Mouse (Mus musculus) v-Abl transformed pro-B cells (cell line): ENCODE measurements around the gene Ccdc65.

ENCODE experiments used
- in situ Hi-C, 2 experiments: fragments of 400-800 bp; cut with MboI; formaldehyde crosslinking; loops; one replicate each; pipeline ENCODE4 v1.15.1; 2025; ENCODE audit not compliant: unreplicated experiment in 2 of 2

Gene Ccdc65

DNA sequence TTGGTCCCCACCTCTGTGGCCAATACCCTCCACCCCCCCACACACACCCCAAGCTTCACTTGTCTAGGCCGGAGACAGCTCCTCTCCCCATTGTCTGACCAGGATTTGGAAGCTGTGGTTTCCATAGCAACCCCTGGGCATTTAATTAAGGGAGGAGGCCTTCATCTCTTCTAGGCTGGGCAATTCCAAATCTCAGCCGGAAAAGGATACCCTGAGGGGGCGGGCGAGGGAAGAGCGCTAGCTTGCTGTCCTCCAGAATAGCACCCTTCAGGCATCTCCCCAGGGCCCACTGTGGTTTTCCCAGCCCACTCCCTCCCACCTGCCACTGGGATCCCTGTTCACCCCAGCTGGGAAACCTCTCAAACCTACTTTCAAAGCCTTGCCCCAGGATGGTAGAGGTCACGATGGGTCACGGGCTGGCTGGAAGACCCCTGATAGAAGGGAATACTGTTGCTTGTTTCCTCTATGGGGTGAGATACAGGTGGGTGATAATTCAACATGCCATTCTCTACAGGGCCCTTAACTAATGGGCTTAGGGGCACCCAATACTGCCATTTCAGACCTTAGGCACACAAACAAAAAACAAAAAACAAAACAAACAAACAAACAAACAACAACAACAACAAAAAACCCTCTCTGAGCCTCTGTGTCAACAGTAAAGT, 16.4 kb upstream of the Ccdc65 start:
- in situ Hi-C loops: no loop called here

DNA sequence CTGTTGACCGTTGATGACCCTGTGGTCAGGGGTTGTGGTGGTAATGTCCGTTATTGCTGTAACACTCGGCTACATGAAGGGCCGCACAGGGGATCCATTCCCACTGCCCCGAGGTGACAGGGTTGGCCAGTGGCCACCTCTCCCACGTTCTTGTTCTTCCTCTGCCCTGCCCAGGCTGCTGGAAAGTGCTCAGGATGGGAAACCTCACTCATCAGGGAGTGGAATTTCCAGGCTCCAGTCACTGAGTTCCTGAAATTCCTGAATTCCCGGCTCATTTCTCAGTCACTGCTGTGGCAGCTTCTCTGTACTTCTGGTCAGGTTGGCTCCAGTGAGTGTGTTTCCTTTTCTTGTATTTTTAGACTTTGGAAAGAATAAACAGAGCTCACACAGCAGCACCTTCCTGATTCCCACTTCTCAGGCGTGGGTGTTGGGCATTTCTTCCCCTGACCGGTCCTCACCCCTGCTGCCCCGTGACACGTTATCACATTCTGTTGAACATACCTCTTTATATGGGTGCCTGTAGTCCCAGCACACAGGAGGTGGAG, 15.8 kb upstream of the Ccdc65 start:
- in situ Hi-C loops: no loop called here

DNA sequence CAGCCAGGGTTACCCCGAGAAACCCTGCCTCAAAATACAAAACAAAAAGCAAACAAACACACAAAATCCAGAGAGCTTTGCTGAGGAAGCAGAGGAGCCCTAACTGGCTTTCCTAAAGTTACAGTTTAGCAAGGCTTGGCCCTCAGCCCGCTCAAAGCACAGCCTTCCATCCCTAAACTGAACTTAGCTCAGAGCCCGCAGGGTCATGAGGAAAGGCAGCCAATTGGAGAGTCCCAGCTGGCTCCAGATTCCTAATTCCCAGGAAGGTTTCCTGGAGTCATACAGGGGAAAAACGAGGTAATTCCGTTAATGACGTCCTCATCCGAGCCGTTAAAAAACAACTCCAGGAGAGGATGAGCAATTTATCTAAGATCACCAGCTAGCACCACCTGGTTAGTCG, 12.3 kb upstream of the Ccdc65 start:
- in situ Hi-C loops: no loop called here

DNA sequence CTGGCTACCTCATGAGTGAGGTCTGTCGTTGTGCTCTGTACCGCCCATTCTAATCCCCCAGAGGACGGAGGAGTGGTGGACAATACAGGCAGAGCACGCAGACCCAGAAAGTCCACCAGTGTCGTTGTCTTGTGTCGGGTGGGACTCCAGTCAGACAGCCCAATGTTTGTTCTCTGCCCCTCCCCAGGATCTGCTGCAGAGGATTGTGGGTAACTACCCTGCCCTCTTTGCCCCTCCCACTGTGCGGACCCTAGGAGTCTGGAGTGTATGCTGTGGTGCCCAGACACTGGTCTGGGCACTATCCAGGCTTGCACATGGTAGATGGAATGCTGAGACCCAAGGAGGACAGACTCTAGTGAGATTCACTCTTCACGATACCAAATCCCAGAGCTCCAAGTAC, 11.8 kb upstream of the Ccdc65 start:
- in situ Hi-C loops: no loop called here

DNA sequence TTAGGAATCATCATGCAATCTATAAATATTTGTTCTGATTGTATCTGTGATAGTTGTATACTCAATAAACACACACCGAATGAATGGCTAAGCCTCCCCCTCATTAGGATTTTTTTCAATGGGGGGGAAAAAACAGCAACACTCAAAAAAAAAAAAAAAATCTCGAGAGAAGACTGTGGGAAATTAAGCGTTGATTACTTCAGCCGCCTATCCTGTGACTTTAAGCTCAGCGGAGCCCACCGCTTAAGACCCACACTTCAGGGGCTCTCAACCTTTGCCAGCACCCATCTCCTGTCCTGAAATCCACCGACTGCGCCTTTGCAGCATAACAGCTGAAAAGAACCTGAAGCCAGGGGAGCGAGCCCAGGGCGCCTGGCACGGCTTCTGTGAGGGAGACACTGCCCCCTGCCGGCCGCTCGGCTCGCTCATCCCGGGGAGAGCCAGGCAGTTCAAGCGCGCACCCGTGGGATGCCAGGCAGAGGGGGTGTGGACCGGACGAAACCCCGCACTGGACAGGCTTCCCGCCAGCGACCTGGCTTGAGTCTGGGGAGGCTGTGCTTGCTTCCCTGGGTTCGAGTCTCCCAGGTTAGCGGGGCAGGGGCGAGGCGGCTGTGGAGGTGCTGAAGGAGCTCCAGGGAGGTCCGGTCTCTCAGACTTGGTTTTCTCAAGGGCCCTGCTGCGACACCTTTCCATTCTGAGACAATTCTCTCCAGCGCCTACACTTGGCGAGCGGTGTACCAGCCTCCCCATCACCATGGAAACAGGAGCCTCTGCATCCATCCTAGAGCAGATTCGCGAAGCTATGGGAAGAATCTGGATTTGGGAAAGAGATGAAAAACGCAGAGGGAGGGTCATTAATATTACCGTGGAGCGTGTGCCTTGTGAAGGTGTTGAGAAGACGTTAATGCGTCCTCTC, 8.6 kb upstream of the Ccdc65 start:
- in situ Hi-C loops: loop anchor here (5.0 kb wide), 2 partner anchors 32 to 117 kb away; no protein-coding TSS in a partner anchor

DNA sequence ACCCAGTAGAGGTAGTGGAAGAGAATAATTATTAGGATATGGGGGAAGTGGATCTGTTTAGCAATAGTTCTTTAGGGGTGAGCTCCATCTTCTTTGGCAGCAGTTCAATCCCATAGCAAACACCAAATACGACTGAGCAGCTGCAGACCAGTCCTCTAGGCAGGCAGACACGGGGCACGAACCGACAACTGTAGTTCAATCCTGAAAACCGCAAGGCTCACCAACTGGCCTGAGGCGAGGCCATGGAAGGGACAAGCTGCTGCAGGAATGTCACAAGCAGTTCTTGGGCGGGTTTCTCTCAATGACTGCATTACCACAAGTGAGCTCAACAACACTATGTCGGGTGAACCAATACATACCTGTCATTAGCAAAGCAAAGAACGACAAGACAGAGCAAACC, 3.7 kb upstream of the Ccdc65 start:
- in situ Hi-C loops: loop anchor here (5.0 kb wide), 2 partner anchors 37 to 122 kb away; no protein-coding TSS in a partner anchor

DNA sequence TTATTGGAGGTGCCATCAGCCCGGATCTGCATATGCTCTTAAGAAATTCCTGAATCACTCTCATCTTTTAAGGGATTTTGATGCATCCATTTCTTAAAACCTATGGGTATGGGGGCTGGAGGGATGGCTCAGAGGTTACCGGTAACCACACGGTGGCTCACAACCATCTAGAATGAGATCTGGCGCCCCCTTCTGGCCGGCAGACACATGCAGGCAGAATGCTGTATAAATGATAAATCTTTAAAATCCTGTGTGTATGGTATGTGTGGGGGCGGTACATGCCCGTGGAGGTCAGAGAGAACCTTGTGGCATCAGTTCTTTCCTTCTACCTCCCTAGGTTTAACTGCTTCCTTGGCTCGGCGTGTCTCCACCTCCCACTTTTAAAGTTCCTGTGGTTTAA, 2.4 kb downstream of the Ccdc65 start:
- in situ Hi-C loops: loop anchor here in 1 of 2 experiments (5.0 kb wide), 1 partner anchor 77 kb away; the partner anchor contains the start of gene Wnt1

DNA sequence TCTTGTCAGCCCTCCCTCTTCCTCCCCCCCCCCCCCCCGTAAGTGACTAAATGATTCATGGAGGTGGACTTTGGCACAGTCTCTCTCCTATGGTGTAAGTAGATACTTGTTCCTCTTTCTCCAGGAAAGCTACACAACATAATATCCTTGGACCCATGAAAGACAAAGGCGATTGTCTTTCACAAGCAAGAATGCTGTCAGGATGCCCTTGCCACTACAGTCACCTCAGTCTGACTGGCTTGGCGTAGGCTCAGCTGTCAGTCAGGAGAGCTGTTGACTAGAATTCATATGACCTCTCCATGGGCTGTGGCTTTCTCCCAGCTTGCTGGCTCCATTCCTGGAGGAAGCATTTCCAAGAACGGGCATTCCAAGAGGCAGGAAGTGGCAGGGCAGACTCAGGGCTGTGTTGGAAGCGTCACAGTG, 6.2 kb downstream of the Ccdc65 start:
- in situ Hi-C loops: loop anchor here in 1 of 2 experiments (5.0 kb wide), 1 partner anchor 73 kb away; the partner anchor contains the start of gene Wnt1

DNA sequence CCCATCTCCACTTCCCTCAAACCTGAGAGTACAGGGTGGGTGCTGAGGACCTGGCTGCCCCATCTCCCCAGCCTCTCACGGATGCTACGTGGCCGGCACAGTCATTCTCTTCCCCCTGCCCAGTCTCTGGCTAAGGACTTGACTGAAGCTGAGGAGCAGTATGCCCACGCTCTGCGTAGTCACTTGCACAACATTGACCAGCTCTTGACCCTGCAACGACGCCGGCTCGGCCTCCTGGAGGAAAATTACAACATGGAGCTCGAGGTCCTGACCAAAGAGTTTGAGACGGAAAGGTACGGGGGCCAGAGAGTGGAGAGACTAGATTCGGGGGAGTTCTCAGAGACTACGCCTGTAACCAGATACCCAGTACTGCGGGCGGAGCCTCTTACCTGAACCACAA, 9.3 kb downstream of the Ccdc65 start:
- in situ Hi-C loops: no loop called here

DNA sequence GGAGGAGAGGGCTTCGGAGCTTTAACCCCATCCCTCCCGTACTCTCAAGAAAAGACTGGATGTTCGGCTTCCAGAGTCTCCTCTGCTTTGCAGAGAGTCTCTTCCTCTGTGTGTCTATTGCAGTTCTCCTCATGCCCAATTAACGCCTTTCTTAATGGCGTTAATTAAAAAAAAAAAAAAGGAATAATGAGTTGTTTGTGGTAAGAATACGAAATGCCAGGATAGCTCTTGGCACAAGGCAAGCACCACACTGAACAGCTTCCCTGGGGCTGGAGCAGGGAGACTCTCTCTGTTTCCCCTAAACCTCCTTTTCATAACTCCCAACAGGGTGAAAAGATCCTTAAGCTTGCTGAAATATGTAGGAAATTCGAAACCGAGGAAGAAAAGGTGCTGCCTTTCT, 14.2 kb downstream of the Ccdc65 start:
- in situ Hi-C loops: no loop called here

DNA sequence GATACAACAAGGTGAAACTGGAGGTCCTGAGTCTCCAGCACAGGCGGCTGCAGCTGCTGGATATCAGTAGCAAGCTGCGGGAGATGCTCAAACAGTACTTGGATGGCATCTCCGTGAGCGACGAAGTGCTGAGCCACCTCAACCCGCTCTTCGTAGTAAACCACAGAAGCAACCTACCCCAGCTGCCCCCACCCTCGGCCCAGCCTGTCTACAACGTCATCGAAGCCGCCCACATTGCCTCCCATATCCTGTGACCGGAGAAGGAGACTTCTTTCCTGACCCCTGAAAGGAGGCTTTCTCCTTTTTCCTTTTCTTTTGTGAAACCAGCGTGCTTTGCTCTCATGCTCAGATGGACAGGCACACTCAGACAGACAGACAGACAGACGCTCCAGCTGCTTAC, 14.8 kb downstream of the Ccdc65 start:
- in situ Hi-C loops: no loop called here

DNA sequence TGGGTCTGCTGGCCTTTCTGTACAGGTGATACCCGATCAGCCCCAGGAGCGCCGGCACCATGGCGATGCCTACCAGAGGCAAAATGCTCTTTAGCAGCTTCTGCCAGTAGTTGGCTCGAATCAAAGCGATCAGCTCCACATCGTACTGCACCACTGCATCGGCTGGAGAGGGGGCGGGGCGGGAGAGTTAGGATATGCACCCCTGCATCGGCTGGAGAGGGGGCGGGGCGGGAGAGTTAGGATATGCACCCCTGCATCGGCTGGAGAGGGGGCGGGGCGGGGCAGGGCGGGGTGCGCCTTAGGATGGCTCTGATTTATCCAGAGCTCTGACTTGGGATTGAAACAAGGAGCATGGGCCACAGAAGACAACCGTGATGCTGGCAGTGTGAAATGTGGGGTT, 16.4 kb downstream of the Ccdc65 start:
- in situ Hi-C loops: no loop called here

DNA sequence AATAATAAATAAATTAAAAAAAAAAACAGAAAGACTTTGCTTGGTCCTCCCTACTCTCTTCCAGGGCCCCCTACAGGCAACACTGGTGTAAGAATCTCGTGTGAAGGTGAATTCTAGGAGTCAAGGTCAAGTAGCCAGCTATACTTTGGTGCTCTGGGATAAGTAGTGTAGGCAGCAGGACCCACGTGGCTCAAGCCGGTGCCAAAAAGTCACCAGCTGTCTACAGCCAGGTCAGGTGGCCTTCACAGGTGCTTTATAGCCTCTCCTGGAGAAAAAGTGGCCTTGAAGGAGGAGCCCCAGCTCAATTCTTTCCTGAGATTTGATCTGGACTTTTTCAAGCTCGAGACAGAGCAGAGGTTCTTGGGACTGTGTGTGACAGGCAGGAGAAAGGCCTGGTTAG, 18.1 kb downstream of the Ccdc65 start:
- in situ Hi-C loops: no loop called here

DNA sequence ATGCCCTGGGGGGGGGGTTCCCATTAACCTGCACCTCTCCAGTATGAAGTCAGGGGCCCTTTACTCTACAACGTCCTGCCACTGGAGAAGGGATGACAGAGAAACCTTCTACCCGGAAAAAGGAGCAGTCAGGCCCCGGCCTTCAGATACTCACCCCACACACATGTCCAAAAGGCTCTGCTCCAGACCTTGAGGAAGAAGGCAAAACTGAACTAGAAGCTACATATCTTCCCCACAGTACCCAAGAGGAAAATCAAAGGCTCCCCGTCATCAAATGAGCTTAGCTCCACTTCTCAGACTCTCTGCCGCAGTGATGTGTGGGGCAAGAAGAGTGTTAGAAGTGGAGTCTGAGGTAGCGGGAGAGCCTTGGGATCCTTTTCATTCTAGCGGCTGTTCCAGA, 18.7 kb downstream of the Ccdc65 start:
- in situ Hi-C loops: no loop called here

DNA sequence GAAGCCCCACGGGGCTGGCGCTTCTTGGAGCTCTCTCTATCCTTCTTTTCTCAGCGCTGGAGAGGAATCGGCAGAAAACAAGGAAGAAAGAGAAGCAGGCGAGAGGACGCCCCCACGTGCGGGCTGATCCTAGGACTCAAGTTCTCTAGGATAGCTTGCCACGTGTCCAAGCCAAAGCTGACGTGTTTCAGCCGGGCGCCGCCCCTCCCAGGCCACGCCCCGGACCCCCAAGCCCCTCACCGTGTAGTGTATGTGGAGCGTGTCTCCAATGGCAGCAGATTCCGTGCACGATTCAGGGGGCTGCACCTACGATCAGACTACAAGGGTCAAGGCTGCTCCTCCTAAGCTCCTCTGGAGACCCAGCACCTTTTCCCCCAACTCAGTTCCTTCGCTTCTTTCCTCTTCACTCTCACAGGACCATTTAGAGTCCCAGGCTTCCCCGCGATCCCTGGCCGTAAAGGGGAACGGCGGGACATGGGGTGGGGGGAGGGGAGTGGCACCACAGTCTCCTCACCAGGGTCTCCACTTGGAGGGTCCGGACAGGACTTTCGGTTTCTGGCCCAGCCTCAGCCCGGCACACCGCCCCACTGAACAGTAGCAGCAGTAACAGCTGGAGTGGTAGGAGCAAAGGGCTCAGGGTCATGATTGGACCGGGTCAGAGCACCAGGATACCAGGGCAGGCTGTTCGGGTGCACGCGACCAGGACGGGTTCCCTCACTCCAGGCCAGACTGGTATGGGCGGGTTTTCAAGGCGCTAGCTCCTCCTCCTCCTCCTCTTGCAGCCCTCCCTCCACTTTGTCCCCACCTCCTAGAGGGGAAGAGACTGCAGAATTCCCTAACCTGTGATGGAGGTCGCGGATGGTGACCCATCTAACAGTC, 19.7 kb downstream of the Ccdc65 start, which contains the start of gene Fkbp11:
TSS of gene Fkbp11 (minus strand) at position 756 of the 879 bp plus-strand sequence.
- in situ Hi-C loops: no loop called here

DNA sequence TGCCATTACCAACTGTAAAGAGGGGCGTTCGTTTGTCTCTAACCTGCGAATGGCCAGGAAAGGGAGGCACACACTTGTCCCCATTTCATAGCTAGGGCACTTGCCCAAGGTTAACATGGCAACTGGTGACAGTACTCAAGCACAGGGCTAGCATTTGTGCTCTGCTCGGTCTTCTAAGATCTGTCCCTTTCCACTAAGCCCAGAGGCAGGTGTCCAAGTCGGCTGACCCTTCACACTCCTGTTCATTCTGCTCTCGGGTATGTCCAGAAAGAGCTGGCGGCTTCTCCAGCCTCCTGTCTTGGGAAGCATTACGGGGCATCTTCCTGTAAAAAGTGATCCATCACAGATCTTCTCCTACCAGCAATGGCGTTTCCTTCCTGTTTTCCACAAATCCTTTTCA, 20.4 kb downstream of the Ccdc65 start:
- in situ Hi-C loops: no loop called here

DNA sequence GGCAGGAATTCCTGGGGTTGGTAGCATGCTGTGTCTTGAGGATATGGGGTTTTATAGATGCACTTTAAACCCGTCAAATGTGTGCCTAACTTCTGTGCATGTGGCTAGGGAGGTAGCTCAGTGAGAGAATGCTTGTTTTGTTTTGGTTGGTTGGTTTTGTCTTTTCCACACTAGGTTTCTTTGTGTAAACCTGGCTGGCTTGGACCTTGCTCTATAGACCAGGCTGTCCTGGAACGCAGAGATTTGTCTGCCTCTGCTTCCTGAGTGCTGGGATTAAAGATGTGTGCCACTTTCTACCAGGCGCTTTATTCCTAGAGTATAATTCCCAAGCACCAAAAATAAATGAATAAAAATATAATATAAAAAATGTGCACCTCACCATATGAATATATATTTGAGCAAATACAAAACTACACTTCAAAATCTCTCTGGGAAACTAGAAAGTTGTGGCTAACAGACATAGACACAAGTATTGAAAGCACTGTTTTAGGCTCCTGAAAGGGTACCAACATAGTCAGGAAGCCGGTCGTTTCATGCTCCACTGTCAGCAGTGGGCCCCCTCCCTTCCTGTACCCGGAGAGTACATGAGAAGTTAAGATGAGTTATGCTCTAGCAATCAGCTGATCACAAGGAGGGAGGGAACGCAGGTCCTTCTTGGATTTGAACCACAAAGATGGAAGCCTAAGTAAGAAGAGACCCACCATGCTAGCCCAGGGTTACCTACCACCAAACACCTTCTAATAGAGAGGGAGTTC, 22.0 kb downstream of the Ccdc65 start:
- in situ Hi-C loops: no loop called here

DNA sequence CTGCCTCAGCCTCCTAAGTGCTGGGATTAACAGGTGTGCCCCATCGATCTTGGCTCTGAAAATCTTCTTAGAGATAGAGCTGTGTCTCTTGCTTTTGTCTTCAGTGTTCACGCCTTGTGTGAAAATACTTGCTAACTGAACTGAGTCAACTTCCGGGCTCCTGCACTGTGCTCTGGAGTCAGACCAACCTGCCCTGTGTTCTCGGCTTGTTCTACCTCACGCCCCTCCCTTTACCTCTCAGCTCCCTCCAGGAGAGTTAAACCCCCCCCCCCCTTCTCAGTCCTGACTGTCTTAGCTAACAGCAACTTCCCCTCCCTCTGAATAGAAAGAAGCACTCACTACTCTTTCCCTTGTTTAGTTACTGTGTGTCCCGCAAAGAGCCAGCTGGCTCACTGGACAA, 22.8 kb downstream of the Ccdc65 start:
- in situ Hi-C loops: no loop called here

DNA sequence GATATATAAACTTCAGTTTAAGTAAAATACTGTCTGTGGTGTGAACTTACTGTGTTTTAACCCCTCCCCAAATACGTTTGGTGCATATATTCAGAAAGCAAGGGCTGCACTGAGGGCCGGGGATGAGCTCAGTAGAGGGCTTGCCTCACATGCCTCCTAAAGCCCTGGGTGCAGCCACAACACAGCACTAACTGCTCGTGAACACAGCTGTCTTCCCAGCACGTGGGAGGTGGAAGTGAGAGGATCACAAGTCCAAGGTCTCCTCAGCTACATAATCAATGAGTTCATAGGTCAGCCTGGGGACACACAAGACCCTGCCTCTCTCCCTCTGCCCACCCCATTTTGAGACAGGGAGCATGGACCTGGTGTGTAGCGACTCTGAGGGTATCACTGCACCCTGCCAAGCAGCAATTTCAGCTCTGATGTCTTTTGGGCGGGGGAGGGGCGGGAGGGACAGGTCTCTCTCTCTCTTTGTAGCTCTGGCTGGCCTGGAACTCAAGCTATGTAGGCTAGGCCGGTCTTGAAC, 24.1 kb downstream of the Ccdc65 start:
- in situ Hi-C loops: no loop called here
